ENCODE assay signal across 8 mouse cellular contexts in the genomic region with DNA sequence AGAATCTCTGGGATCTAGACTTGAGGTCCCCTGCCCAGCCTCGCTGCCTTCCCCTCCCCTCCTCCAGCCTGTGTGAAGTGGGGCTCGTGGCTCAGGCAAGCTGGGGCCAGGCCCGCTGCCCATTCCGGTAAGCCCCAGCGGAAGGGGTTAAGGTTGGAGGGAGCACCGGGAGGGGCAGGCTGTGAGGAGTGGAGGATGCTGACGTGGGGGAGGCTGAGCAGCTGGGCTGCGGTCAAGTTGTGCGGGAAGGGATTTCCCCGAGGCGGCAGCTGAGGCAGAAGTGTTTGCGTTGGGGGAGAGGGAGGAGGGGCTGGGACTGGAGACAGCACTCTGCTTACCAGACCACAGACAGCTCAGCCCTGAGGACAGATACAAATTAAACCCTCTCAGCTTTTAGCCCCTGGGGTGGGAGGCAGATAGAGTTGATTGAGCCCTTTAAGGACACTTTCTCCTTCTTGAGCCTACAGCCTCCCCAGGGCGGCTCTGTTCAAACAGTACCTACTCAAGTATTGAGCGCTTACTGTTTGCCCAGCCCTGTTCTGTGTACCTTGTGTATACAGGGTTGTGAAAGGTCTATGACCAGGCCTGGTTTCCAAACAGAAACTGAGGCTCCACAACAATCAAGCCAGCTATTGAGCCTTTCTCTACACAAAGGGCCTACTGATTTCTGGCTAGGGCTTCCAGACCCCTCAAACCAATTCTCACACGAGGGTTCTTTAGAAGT. TPM values are rescaled to one million over a fixed set of nuclear protein-coding genes. Genes with fewer than 3 reads are reported as not detected.
DNase-seq lines count a peak whose midpoint lies in the region; ATAC-seq lines count a peak whose summit lies in the region.

No protein-coding gene starts in this region.

- H3K9me3 ChIP-seq in hindbrain, embryonic 13.5 days: 0 out of 2 replicates have a peak, but pooled peaks cover 4% of the 10 kb centered on the region
- H3K9me3 ChIP-seq in liver, embryonic 15.5 days (replicated peaks): no peaks in the 10 kb centered on the region; the same call in 1 of the 2 replicates

- H3K27me3 ChIP-seq in hindbrain, embryonic 13.5 days: peaks cover 78% of the 10 kb centered on the region
- H3K27me3 ChIP-seq in liver, embryonic 15.5 days: peaks cover 33% of the 10 kb centered on the region

- DNase-seq in CD4-positive, CD25-positive, alpha-beta regulatory T cell, adult 2 months (ENCODE audit: low read depth, low spot score): peak; percentile 94
- DNase-seq in forelimb bud, embryonic 11.5 days (ENCODE audit: low read depth, low spot score): peak; percentile 40
- peak; percentile 91 for DNase-seq in naive thymus-derived CD4-positive, alpha-beta T cell, adult 2 months (ENCODE audit: low read depth)
- DNase-seq in testis, postnatal 14 days (ENCODE audit: low spot score): peak; percentile 80
- DNase-seq in cerebellum, adult 9-11 months: no peak

- ATAC-seq in activated CD4-positive, CD25-positive, alpha-beta regulatory T cell, adult 4 months: peak; percentile 86
- peak; percentile 21 for ATAC-seq in hindbrain, embryonic 13.5 days (ENCODE audit: low FRiP score)
- ATAC-seq in liver, embryonic 15.5 days (ENCODE audit: insufficient read depth): peak; percentile 73

- peak overlapping the region; percentile 63 for H3K4me2 ChIP-seq in hindbrain, embryonic 13.5 days
- peak overlapping the region; percentile 58 for H3K4me2 ChIP-seq in liver, embryonic 15.5 days

- peak overlapping the region; percentile 58 for H3K9ac ChIP-seq in hindbrain, embryonic 13.5 days
- H3K9ac ChIP-seq in liver, embryonic 15.5 days: peak overlapping the region; percentile 39; the same call in 1 of the 2 replicates

- H3K4me1 ChIP-seq in hindbrain, embryonic 13.5 days (replicated peaks): peaks cover 31% of the 10 kb centered on the region
- peaks cover 44% of the 10 kb centered on the region for H3K4me1 ChIP-seq in liver, embryonic 15.5 days (replicated peaks)

- H3K4me3 ChIP-seq in hindbrain, embryonic 13.5 days: no peak overlapping the region
- peak overlapping the region; percentile 45 for H3K4me3 ChIP-seq in liver, embryonic 15.5 days (replicated peaks)

- no peak overlapping the region for H3K27ac ChIP-seq in hindbrain, embryonic 13.5 days
- H3K27ac ChIP-seq in liver, embryonic 15.5 days (replicated peaks): peak overlapping the region; percentile 85

- 8% methylated on average over 15 of the region's 15 CpGs for WGBS in hindbrain, embryonic 13.5 days
- 9% methylated on average over 15 of the region's 15 CpGs for WGBS in liver, embryonic 15.5 days (ENCODE audit: insufficient replicate concordance)

- no peaks in the 10 kb centered on the region for H3K36me3 ChIP-seq in hindbrain, embryonic 13.5 days
- H3K36me3 ChIP-seq in liver, embryonic 15.5 days (replicated peaks): peaks cover 6% of the 10 kb centered on the region; the same call in 1 of the 2 replicates

RNA-seq across cellular contexts. Expression of a gene that starts 5.0 kb away (rescaled TPM):
- polyA plus RNA-seq in activated CD4-positive, CD25-positive, alpha-beta regulatory T cell, adult 4 months (2017; shearing (Covaris generic)): 10 to 100 TPM; 15.9 to 19.5 TPM
- 0.60 and 1.5 TPM in 2 replicates for polyA plus RNA-seq in hindbrain, embryonic 13.5 days (2015; fragmentation: Nextera tagmentation; extraction: Ambion mirVana)
- polyA plus RNA-seq in liver, embryonic 15.5 days (2015; fragmentation: Nextera tagmentation; extraction: Ambion mirVana): 4.7 and 5.3 TPM in 2 replicates

RNA-seq across cellular contexts. Expression of a gene that starts 20.9 kb away (rescaled TPM):
- not detected for polyA plus RNA-seq in activated CD4-positive, CD25-positive, alpha-beta regulatory T cell, adult 4 months (2017; shearing (Covaris generic))
- not detected in 2 replicates for polyA plus RNA-seq in hindbrain, embryonic 13.5 days (2015; fragmentation: Nextera tagmentation; extraction: Ambion mirVana)
- polyA plus RNA-seq in liver, embryonic 15.5 days (2015; fragmentation: Nextera tagmentation; extraction: Ambion mirVana): 3.5 and 3.8 TPM in 2 replicates

RNA-seq across cellular contexts. Expression of a gene that starts 34.3 kb away (rescaled TPM):
- polyA plus RNA-seq in activated CD4-positive, CD25-positive, alpha-beta regulatory T cell, adult 4 months (2017; shearing (Covaris generic)): not detected
- polyA plus RNA-seq in hindbrain, embryonic 13.5 days (2015; fragmentation: Nextera tagmentation; extraction: Ambion mirVana): 7.6 and 9.3 TPM in 2 replicates
- polyA plus RNA-seq in liver, embryonic 15.5 days (2015; fragmentation: Nextera tagmentation; extraction: Ambion mirVana): not detected in 2 replicates

RNA-seq across cellular contexts. Expression of a gene that starts 43.6 kb away (rescaled TPM):
- polyA plus RNA-seq in activated CD4-positive, CD25-positive, alpha-beta regulatory T cell, adult 4 months (2017; shearing (Covaris generic)): under 1 TPM in 1 of 2 experiments, not detected in 1; 0.40 TPM
- 0.48 and 0.58 TPM in 2 replicates for polyA plus RNA-seq in hindbrain, embryonic 13.5 days (2015; fragmentation: Nextera tagmentation; extraction: Ambion mirVana)
- not detected in 2 replicates for polyA plus RNA-seq in liver, embryonic 15.5 days (2015; fragmentation: Nextera tagmentation; extraction: Ambion mirVana)

RNA-seq across cellular contexts. Expression of a gene that starts 46.7 kb away (rescaled TPM):
- polyA plus RNA-seq in activated CD4-positive, CD25-positive, alpha-beta regulatory T cell, adult 4 months (2017; shearing (Covaris generic)): 1 to 10 TPM; 1.4 to 1.6 TPM
- 8.1 and 10.7 TPM in 2 replicates for polyA plus RNA-seq in hindbrain, embryonic 13.5 days (2015; fragmentation: Nextera tagmentation; extraction: Ambion mirVana)
- polyA plus RNA-seq in liver, embryonic 15.5 days (2015; fragmentation: Nextera tagmentation; extraction: Ambion mirVana): 10.3 and 11.3 TPM in 2 replicates

Comparison
In these comparisons a context has a peak if more than half of its experiments do, and no peak if none do; other contexts are left out.
1. ATAC-seq: peak in every context shown above with its lines; median percentile 86 in activated CD4-positive, CD25-positive, alpha-beta regulatory T cell, adult 4 months; 73 in liver, embryonic 15.5 days; 21 in hindbrain, embryonic 13.5 days.